ENCODE assay signal across 10 mouse cellular contexts in the genomic region with DNA sequence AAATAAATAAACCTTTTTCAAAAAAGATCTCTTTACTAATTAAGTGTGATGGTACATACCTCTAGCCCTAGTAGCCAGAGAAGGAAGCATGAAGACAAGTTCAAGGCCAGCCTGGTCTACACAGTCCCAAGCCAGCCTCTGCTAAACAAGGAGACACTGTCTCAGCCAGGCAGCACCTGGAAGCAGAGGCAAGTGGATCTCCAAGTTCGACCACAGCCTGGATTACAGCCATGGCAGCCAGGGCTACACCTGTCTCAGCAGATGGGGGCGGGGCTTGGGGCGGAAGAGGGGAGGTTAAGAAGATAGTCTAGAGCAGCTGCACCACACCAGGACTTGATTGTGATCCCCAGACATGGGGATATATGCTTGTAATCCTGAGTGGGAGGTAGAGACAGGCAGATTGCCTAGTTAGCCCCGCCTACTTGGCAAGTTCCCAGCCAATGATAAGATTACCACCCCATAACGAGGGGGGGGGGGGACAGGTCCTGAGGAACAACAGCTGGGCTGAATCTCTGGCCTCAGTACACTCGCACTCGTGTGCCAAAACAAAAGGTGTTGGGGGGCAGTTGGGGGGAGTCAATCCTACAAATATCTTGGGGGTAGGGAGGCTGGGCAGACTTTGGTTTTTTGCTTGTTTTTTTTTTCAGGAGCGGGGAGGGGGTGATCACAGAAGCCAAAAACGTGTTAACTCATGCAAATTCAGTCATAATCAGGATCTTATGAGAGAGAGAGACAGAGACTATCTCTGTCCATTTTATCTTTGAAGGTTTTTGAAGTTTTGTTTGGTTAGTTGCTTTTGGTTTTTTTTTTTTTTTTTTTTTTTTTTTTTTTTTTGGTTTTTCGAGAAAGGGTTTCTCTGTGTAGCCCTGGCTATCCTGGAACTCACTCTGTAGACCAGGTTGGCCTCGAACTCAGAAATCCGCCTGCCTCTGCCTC. TPM values are rescaled to one million over a fixed set of nuclear protein-coding genes. Genes with fewer than 3 reads are reported as not detected.
DNase-seq lines count a peak whose midpoint lies in the region; ATAC-seq and TF ChIP-seq lines count a peak whose summit lies in the region.
"Had no signal": no experiment of that assay in that cellular context is flagged by ENCODE, and none has a peak within 500 bp of the region (broad histone marks: within the 10 kb centered on the region; RNA-seq: fewer than 3 reads in every experiment).

No protein-coding gene starts in this region.

- TF ChIP-seq CTCF in kidney, adult 2 months (conservative IDR thresholded peaks at IDR 0.05; ENCODE audit: insufficient read depth, insufficient read length, low read depth, low read length) = no peak

- H3K27ac ChIP-seq in kidney, adult 2 months (ENCODE audit: insufficient read depth, low read depth, low read length) = no peak overlapping the region
- no peak overlapping the region for H3K27ac ChIP-seq in liver, embryonic 13.5 days
- H3K27ac ChIP-seq in midbrain, embryonic 13.5 days = no peak overlapping the region

- peak; percentile 57 for ATAC-seq in liver, embryonic 13.5 days (ENCODE audit: low read depth)
- ATAC-seq in midbrain, embryonic 13.5 days = no peak
- ATAC-seq: Patski had no signal

- intact Hi-C loops in heart, postnatal 10 days (cut with DNase I) = no loop called here

- H3K36me3 ChIP-seq in kidney, adult 2 months (ENCODE audit: control insufficient read depth, insufficient read depth, low read length) = no peaks in the 10 kb centered on the region
- no peaks in the 10 kb centered on the region for H3K36me3 ChIP-seq in liver, embryonic 13.5 days
- no peaks in the 10 kb centered on the region for H3K36me3 ChIP-seq in midbrain, embryonic 13.5 days

- no peak overlapping the region for H3K4me3 ChIP-seq in kidney, adult 2 months (ENCODE audit: insufficient read depth, low read depth, low read length)
- no peak overlapping the region for H3K4me3 ChIP-seq in liver, embryonic 13.5 days (replicated peaks)
- no peak overlapping the region for H3K4me3 ChIP-seq in midbrain, embryonic 13.5 days (replicated peaks)

- H3K4me2 ChIP-seq in liver, embryonic 13.5 days = no peak overlapping the region
- no peak overlapping the region for H3K4me2 ChIP-seq in midbrain, embryonic 13.5 days (replicated peaks)
- H3K4me2 ChIP-seq: heart, embryonic 11.5 days had no signal

- no peak for TF ChIP-seq POLR2A in kidney, adult 2 months (IDR thresholded peaks at IDR 0.05; ENCODE audit: low read depth, low read length)

- 66% methylated on average over 12 of the region's 12 CpGs for WGBS in kidney, adult 2 months
- WGBS in liver, embryonic 13.5 days (ENCODE audit: insufficient replicate concordance) = 49% methylated on average over 12 of the region's 12 CpGs
- WGBS in midbrain, embryonic 13.5 days = 78% methylated on average over 12 of the region's 12 CpGs

- no peaks in the 10 kb centered on the region for H3K9me3 ChIP-seq in liver, embryonic 13.5 days (replicated peaks)
- no peaks in the 10 kb centered on the region for H3K9me3 ChIP-seq in midbrain, embryonic 13.5 days

- no peaks in the 10 kb centered on the region; the same call in 1 of the 2 replicates for H3K4me1 ChIP-seq in kidney, adult 2 months (ENCODE audit: control insufficient read depth, insufficient read depth, low read length)
- H3K4me1 ChIP-seq in liver, embryonic 13.5 days (replicated peaks) = peaks cover 12% of the 10 kb centered on the region
- H3K4me1 ChIP-seq in midbrain, embryonic 13.5 days (replicated peaks) = peaks cover 28% of the 10 kb centered on the region

- peaks cover 6% of the 10 kb centered on the region; the same call in 1 of the 2 replicates for H3K27me3 ChIP-seq in kidney, adult 2 months (replicated peaks; ENCODE audit: control insufficient read depth, insufficient read depth, low read length)
- H3K27me3 ChIP-seq in liver, embryonic 13.5 days = peaks cover 45% of the 10 kb centered on the region
- peaks cover 42% of the 10 kb centered on the region for H3K27me3 ChIP-seq in midbrain, embryonic 13.5 days
- H3K27me3 ChIP-seq: Patski had no signal

- H3K9ac ChIP-seq in liver, embryonic 13.5 days = no peak overlapping the region
- no peak overlapping the region for H3K9ac ChIP-seq in midbrain, embryonic 13.5 days (replicated peaks)

- peak; percentile 49 for DNase-seq in kidney, adult 2 months
- DNase-seq in kidney, adult 11 months = no peak
- DNase-seq in A20 (ENCODE audit: low read depth, low spot score) = peak; percentile 41
- peak; percentile 43 for DNase-seq in NIH3T3 (ENCODE audit: low read depth)
- DNase-seq in liver, embryonic 13.5 days = no peak
- no peak for DNase-seq in left cerebral cortex, adult 9 months (ENCODE audit: low spot score in 2 of 2)
- DNase-seq in heart, postnatal 10 days = no peak

RNA-seq across cellular contexts. Expression of a gene that starts 3.4 kb away (rescaled TPM):
- 7.0 and 8.6 TPM in 2 replicates for polyA plus RNA-seq in kidney, adult 2 months (2012; rRNA removed)
- polyA plus RNA-seq in liver, embryonic 13.5 days (2015; fragmentation: Nextera tagmentation; extraction: Ambion mirVana) = 1.5 and 2.0 TPM in 2 replicates
- 3.8 and 4.9 TPM in 2 replicates for polyA plus RNA-seq in midbrain, embryonic 13.5 days (2015; fragmentation: Nextera tagmentation; extraction: Ambion mirVana)
- 1 to 10 TPM; 1.1 to 2.5 TPM for total RNA-seq in heart, postnatal 10 days (2021)
- polyA plus RNA-seq: Patski had no signal

RNA-seq across cellular contexts. Expression of a gene that starts 30.6 kb away (rescaled TPM):
- polyA plus RNA-seq in kidney, adult 2 months (2012; rRNA removed) = 0.14 and 1.4 TPM in 2 replicates
- 0.74 TPM in 1 of 2 replicates, not detected in the other for polyA plus RNA-seq in liver, embryonic 13.5 days (2015; fragmentation: Nextera tagmentation; extraction: Ambion mirVana)
- polyA plus RNA-seq in midbrain, embryonic 13.5 days (2015; fragmentation: Nextera tagmentation; extraction: Ambion mirVana) = 0.53 TPM in 1 of 2 replicates, not detected in the other
- not detected for total RNA-seq in heart, postnatal 10 days (2021)
- polyA plus RNA-seq: Patski had no signal

RNA-seq across cellular contexts. Expression of a gene that starts 41.8 kb away (rescaled TPM):
- polyA plus RNA-seq in kidney, adult 2 months (2012; rRNA removed) = 37.5 and 46.9 TPM in 2 replicates
- 12.3 and 15.7 TPM in 2 replicates for polyA plus RNA-seq in liver, embryonic 13.5 days (2015; fragmentation: Nextera tagmentation; extraction: Ambion mirVana)
- polyA plus RNA-seq in midbrain, embryonic 13.5 days (2015; fragmentation: Nextera tagmentation; extraction: Ambion mirVana) = 41.2 and 42.8 TPM in 2 replicates
- total RNA-seq in heart, postnatal 10 days (2021) = 10 to 100 TPM; 29.3 to 31.6 TPM

Comparison
In these comparisons a context has a peak if more than half of its experiments do, and no peak if none do; other contexts are left out.
1. DNase-seq: peak in kidney, adult 2 months (single experiment), A20 (single experiment) and NIH3T3 (single experiment); none in kidney, adult 11 months (single experiment), liver, embryonic 13.5 days (single experiment), left cerebral cortex, adult 9 months (0 of 2) and heart, postnatal 10 days (0 of 2).